Mouse (Mus musculus): ENCODE data around the gene Nol6. TPM values are rescaled to one million over a fixed set of nuclear protein-coding genes. Genes with fewer than 3 reads are reported as not detected.

Gene Nol6
- polyA plus RNA-seq, 1 experiment from 2014 or later: 26.4 TPM

DNA sequence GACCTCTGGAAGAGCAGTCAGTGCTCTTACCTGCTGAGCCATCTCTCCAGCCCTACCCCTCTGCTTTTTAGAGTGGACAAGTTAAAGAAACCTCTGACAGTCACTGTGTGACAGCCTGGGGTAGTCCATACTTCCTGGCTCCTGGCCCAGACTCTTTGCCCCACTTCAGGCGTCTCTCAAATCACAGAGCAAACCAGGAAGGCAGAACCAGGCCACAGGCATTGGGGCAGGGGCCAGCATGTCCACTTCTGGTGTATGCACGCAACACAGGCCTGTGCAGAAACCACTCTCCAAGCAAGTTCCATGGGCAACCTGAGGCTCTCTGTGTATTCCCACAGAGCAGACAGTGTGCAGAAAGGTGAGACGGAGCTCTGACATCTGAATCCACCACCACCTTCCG, 59.1 kb downstream of the Nol6 start:
- Histone ChIP-seq H3K9me3 (ENCODE audit: control insufficient read depth, low read length) (no peaks in the 10 kb centered on the region), H3K36me3 (ENCODE audit: control insufficient read depth, insufficient read depth, low read length) (no peaks in the 10 kb centered on the region), H3K27me3 (replicated peaks; ENCODE audit: control insufficient read depth, insufficient read depth, low read length) (no peaks in the 10 kb centered on the region), H3K4me2 (ENCODE audit: low read length) (no peak overlapping the region), H3K4me3 (ENCODE audit: low read depth, low read length) (no peak overlapping the region), H3K4me1 (replicated peaks; ENCODE audit: control insufficient read depth, insufficient read depth, low read length) (no peaks in the 10 kb centered on the region), H3K9ac (ENCODE audit: low read length) (no peak overlapping the region), H3K27ac (ENCODE audit: low read depth) (no peak overlapping the region)
- WGBS: 88% methylated on average over 4 of the region's 4 CpGs
- ATAC-seq (replicated peaks; ENCODE audit: low FRiP score, low TSS enrichment, low read depth) (no peak), DNase-seq (ENCODE audit: low spot score) (no peak)

Other genes with a start within 250 kb of the Nol6 start
- gene Spink4, start 204.4 kb downstream of the Nol6 start, polyA plus RNA-seq (2014; fragmentation: Nextera tagmentation; extraction: Ambion mirVana): 33.9 and 76.7 TPM in 2 replicates
- gene Bag1, start 176.2 kb downstream of the Nol6 start, polyA plus RNA-seq (2014; fragmentation: Nextera tagmentation; extraction: Ambion mirVana): 195 and 197 TPM in 2 replicates
- 82.1 and 85.8 TPM in 2 replicates for gene Chmp5, start 176.0 kb downstream of the Nol6 start, polyA plus RNA-seq (2014; fragmentation: Nextera tagmentation; extraction: Ambion mirVana)
- 94.7 and 102 TPM in 2 replicates for gene Nfx1, start 153.5 kb downstream of the Nol6 start, polyA plus RNA-seq (2014; fragmentation: Nextera tagmentation; extraction: Ambion mirVana)
- 0.16 TPM in 2 replicates for gene Aqp7, start 76.3 kb downstream of the Nol6 start, polyA plus RNA-seq (2014; fragmentation: Nextera tagmentation; extraction: Ambion mirVana)
- gene Aqp3, start 26.3 kb downstream of the Nol6 start, polyA plus RNA-seq (2014; fragmentation: Nextera tagmentation; extraction: Ambion mirVana): 0.96 TPM in 1 of 2 replicates, not detected in the other
- gene Ube2r2, start 11.3 kb upstream of the Nol6 start, polyA plus RNA-seq (2014; fragmentation: Nextera tagmentation; extraction: Ambion mirVana): 82.5 and 84.6 TPM in 2 replicates
- gene Ubap2, start 150.7 kb upstream of the Nol6 start, polyA plus RNA-seq (2014; fragmentation: Nextera tagmentation; extraction: Ambion mirVana): 55.1 TPM in 2 replicates
- gene Dcaf12, start 190.4 kb upstream of the Nol6 start, polyA plus RNA-seq (2014; fragmentation: Nextera tagmentation; extraction: Ambion mirVana): 44.2 and 44.9 TPM in 2 replicates
- gene Ubap1, start 224.5 kb upstream of the Nol6 start, polyA plus RNA-seq (2014; fragmentation: Nextera tagmentation; extraction: Ambion mirVana): 50.5 and 54.8 TPM in 2 replicates

All from intestine, embryonic 14.5 days (tissue).